Mouse (Mus musculus) hindbrain, postnatal 0 days (tissue): ENCODE data around the gene Nfkb1. TPM values are rescaled to one million over a fixed set of nuclear protein-coding genes. Genes with fewer than 3 reads are reported as not detected.

Experiments
- ATAC-seq: fragments of 200-750 bp; cut with Nextera tagmentation; 2 replicates; pipeline ENCODE4 v1.8.0; 2017; ENCODE audit warnings: mild to moderate bottlenecking, moderate TSS enrichment, moderate library complexity
- DNase-seq: peaks from one replicate; pipeline ENCODE4 v3.0.0-alpha.2; 2015; ENCODE audit warnings: low spot score
- H3K27ac ChIP-seq: fragments of 300-500 bp; sonication (generic); 2 replicates; pipeline ENCODE4 v1.5.1; 2014; ENCODE audit warnings: mild to moderate bottlenecking
- H3K27me3 ChIP-seq: fragments of 300-500 bp; sonication (generic); 2 replicates; pipeline ENCODE4 v1.6.1; 2014; ENCODE audit warnings: low read length, mixed read lengths; ENCODE audit not compliant: insufficient read depth
- H3K36me3 ChIP-seq: fragments of 300-500 bp; sonication (generic); 2 replicates; pipeline ENCODE4 v1.6.1; 2014; ENCODE audit warnings: low read length, mixed read lengths; ENCODE audit not compliant: insufficient read depth
- H3K4me1 ChIP-seq: fragments of 300-500 bp; sonication (generic); 2 replicates; pipeline ENCODE4 v1.6.1; 2014; ENCODE audit warnings: antibody characterized with exemption, low read length, mixed read lengths; ENCODE audit not compliant: insufficient read depth
- H3K4me2 ChIP-seq: fragments of 300-500 bp; sonication (generic); 2 replicates; pipeline ENCODE4 v1.6.1; 2014; ENCODE audit warnings: low read depth, mild to moderate bottlenecking, low read length, moderate library complexity, mixed read lengths
- H3K4me3 ChIP-seq: fragments of 300-500 bp; sonication (generic); 2 replicates; pipeline ENCODE4 v1.5.1; 2014; ENCODE audit warnings: low read length
- H3K9ac ChIP-seq: fragments of 300-500 bp; sonication (generic); replicated peaks from 2 replicates; pipeline ENCODE4 v1.6.1; 2014; ENCODE audit warnings: mild to moderate bottlenecking, low read length, moderate library complexity, mixed read lengths
- H3K9me3 ChIP-seq: fragments of 300-500 bp; sonication (generic); 2 replicates; pipeline ENCODE4 v1.6.1; 2016; ENCODE audit warnings: low read length, mixed read lengths
- CTCF ChIP-seq: IDR thresholded peaks from 2 replicates; pipeline ENCODE4 v1.5.1; 2016; ENCODE audit warnings: antibody characterized with exemption, control low read depth, low read depth
- WGBS: fragments of 180-500 bp; shearing (Covaris S2); extraction: QIAGEN DNeasy Blood & Tissue Kit; methylation state at CpG from one replicate; pipeline ENCODE4 v1.1.7; 2014; 5-methylcytosine and 5-hydroxymethylcytosine counted together
- polyA plus RNA-seq: library from polyadenylated mRNA; unstranded; fragments of >200 nt; fragmentation: Nextera tagmentation; extraction: Ambion mirVana; gene quantifications from 2 replicates; pipeline ENCODE4 v1.2.1, GENCODE M21; 2015
- total RNA-seq: library from RNA; depleted of rRNA; stranded (reverse); fragments of >200 nt; gene quantifications from 2 replicates; pipeline ENCODE4 v1.2.3, GENCODE M21; 2014; rRNA removed

Gene Nfkb1
- total RNA-seq: 21.9 and 40.1 TPM in 2 replicates
- polyA plus RNA-seq: 5.0 and 5.1 TPM in 2 replicates

DNA sequence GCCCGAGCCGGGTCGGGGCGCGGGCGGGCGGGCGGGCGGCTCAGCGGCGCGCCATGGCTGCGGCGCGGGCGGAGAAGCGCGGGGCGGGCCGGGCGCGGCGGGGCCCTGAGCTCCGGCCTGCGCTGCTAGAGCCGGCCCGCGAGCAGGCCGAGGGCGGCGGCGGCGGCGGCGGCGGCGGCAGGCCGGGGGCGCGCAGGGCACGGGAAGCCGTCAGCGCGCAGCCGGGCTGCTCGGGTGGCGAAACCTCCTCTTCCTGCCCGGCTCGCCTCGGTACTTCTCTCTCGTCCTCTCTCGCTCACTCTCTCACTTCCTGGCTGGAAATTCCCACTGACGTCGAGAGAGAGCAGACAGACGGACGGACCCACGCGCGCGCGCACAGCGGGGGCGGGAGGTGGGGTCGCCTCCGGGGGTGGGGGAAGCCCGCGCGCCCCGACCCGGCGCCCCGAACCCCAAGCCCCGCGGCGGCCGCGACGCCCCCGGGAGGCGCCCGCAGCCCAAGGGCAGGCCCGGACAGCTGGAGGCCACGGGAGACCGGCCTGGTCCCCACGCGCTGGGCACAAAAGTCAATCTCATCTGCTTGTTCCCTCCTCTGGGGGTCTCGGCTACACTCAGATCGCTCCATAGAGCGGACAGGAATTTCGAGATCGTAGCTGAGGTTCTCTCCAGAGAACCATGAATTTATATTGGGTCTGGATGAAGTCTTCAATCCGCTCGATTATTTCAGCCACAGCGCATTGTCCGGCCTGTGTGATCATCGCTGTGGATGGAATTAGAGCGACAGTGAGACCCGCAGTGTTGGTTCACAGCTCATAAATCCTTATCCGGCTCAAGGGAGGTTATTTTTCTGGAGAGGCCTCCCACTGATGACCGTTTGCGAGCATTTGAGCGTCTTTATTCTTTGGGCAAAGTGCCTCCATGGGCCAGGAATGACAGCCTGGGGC is at the start of gene Nfkb1:
Gene Nfkb1 (minus strand): TSS at position 357 of the 941 bp plus-strand sequence.
- peak within 1 kb of the TSS; percentile 72 for H3K4me2 ChIP-seq
- TF ChIP-seq CTCF: no peak
- peak; percentile 70 for DNase-seq
- ATAC-seq: peak; percentile 86
- WGBS: under 1% methylated on average over 40 of the region's 102 CpGs
- peak within 1 kb of the TSS; percentile 59 for H3K4me3 ChIP-seq
- no peaks in the 10 kb centered on the region for H3K27me3 ChIP-seq
- H3K9ac ChIP-seq: peak within 1 kb of the TSS; percentile 83
- no peaks in the 10 kb centered on the region for H3K9me3 ChIP-seq
- peaks cover 18% of the 10 kb centered on the region for H3K4me1 ChIP-seq
- H3K36me3 ChIP-seq: no peaks in the 10 kb centered on the region
- H3K27ac ChIP-seq: peak within 1 kb of the TSS; percentile 95

DNA sequence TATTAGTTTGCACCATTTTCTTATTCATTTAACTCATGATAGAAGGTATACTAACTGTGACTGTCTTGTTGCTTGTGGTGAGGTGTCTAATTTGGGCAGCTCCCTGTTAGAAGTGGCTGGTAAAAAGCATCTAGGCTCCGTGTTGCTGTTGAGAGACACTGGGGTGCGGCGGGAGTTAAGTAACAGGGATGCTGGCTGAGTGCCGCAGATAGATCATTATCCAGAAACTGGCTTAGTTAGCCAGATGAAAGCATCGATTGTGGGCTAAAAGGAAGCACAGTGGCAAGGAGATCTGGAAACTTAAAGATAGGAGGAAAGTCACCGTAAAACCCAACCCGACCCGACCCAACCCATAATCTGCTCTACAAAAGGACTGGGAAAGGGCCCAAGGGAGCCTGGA is 49.4 kb upstream of the Nfkb1 start:
- H3K27me3 ChIP-seq: no peaks in the 10 kb centered on the region
- 77% methylated on average over 8 of the region's 8 CpGs for WGBS
- H3K27ac ChIP-seq: no peak overlapping the region
- TF ChIP-seq CTCF: no peak
- no peaks in the 10 kb centered on the region for H3K9me3 ChIP-seq
- no peaks in the 10 kb centered on the region for H3K4me1 ChIP-seq
- no peak overlapping the region for H3K4me3 ChIP-seq
- DNase-seq (no peak), ATAC-seq (no peak)
- no peaks in the 10 kb centered on the region for H3K36me3 ChIP-seq
- no peak overlapping the region for H3K4me2 ChIP-seq
- H3K9ac ChIP-seq: no peak overlapping the region

DNA sequence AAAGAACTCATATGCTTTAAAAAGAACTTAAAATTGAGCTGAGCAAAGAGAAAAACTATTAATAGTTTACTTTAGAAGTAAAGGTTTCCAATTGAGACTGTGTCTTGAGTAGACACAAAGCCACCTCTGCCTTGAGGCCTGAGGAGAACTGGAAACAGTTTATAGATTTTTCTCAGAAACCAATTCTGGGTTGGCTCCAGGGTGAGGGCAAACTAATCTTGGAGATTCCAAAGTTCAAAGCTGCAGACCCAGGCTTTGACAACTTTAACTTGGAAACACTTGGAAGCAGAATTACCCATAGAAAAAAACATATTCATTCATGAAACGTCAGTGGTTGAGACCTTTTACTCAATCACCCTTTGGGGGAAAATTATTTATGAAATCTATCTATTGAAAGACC is 43.4 kb upstream of the Nfkb1 start:
- 66% methylated on average over 1 of the region's 1 CpGs for WGBS
- no peak for ATAC-seq

DNA sequence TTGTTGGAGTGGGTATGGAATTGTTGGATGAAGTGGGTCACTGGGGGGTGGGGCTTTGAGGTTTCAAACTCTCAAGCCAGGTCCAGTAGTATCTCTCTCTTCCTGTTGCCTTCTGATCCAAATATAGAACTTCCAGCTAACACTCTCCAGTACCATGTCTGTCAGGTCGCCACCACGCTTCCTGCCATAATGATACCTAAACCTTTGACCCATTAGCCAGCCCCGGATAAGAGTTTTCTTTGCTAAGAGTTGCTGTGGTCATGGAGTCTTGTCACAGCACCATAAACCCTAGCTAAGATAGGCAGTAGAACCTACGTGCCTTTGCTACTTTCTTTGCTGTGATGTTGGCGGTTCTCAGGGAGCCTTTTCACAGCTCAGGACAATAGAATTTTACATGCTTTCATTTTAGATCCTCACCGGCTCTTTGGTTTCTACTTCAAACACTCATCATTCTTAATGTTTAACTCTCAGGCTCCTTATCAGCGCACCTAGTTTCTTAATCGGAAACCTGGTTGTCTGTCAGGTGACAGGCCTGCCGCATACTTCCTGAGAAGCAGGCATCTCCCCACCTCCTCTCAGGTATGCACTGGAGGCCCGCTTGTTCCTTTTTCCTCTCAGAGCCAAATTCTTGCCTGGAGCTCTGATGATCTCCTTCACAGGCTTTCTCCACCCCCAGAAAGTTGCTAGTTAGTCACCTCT is 41.5 kb upstream of the Nfkb1 start:
- no peak overlapping the region for H3K9ac ChIP-seq
- no peaks in the 10 kb centered on the region for H3K9me3 ChIP-seq
- ATAC-seq (no peak), DNase-seq (no peak)
- H3K27ac ChIP-seq: no peak overlapping the region
- no peaks in the 10 kb centered on the region for H3K27me3 ChIP-seq
- no peak overlapping the region for H3K4me2 ChIP-seq
- no peaks in the 10 kb centered on the region for H3K4me1 ChIP-seq
- no peak overlapping the region for H3K4me3 ChIP-seq
- no peak for TF ChIP-seq CTCF
- WGBS: 88% methylated on average over 10 of the region's 10 CpGs
- H3K36me3 ChIP-seq: no peaks in the 10 kb centered on the region

More for the DNA sequence above, 43.4 kb upstream of the Nfkb1 start:
- DNase-seq: no peak
- H3K27ac ChIP-seq: no peak overlapping the region
- H3K9me3 ChIP-seq: no peaks in the 10 kb centered on the region
- no peak overlapping the region for H3K4me2 ChIP-seq
- no peaks in the 10 kb centered on the region for H3K27me3 ChIP-seq
- H3K4me3 ChIP-seq: no peak overlapping the region
- TF ChIP-seq CTCF: no peak
- no peaks in the 10 kb centered on the region for H3K36me3 ChIP-seq
- H3K9ac ChIP-seq: no peak overlapping the region
- H3K4me1 ChIP-seq: no peaks in the 10 kb centered on the region

DNA sequence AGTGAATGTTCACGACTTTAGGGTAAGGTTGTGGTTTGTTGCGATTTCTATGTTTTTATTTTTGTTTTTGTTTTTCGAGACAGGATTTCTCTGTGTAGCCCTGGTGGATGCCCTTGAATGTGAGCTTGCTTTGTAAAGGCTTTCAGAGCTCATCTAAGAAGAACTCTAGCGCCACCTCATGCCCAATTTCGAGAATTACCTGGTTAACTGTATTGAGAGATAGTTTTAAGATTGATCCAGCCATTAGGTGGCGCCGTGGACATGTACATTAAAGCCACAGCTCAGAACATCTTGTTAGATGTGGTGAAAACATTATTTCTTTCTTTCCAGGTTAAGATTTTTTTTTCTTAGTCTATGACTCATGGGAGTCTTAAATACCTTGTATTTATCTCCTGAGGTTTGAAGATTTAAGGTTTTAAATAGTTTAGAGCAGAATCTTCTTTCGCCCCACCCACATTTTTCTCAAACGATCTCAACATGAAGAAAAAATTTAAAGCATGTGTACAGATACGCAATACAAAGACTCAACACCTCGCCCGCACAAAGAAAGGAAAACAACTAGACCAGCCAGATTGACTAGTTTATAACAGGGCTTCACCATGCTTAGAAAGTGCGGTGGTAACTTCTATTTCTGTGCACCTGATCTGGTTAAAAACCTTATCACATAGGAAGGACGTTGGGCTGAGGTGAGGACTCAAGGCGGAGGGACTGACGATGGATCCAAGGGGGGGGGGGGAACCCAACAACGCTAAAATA is 40.1 kb upstream of the Nfkb1 start:
- peak; percentile 99 for DNase-seq
- TF ChIP-seq CTCF: peak; percentile 97
- ATAC-seq: peak; percentile 85
- H3K9ac ChIP-seq: no peak overlapping the region
- no peaks in the 10 kb centered on the region for H3K4me1 ChIP-seq
- no peaks in the 10 kb centered on the region for H3K9me3 ChIP-seq
- no peak overlapping the region for H3K27ac ChIP-seq
- peak overlapping the region; percentile 33; the same call in 1 of the 2 replicates for H3K4me2 ChIP-seq
- no peak overlapping the region for H3K4me3 ChIP-seq
- 38% methylated on average over 17 of the region's 17 CpGs for WGBS
- no peaks in the 10 kb centered on the region for H3K27me3 ChIP-seq
- no peaks in the 10 kb centered on the region for H3K36me3 ChIP-seq

DNA sequence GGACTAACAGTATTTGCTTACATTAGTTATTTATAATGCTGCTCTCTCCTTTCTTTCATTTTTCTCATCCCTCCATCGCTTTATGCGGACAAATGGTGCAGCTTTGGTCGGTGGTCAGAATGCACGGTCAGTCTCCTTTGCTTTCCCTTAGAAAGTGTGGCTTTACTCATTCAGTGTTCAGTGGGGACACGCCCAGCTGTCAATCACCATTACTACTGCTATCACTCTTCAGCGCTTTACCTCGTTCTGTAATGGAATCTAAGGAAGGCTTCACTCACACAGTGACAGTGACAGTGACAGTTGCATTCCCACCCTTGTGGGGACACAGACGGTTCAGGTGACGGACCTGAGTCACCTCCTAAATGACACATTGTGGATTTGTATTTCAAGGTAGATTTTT is 39.4 kb upstream of the Nfkb1 start:
- Histone ChIP-seq H3K27me3 (no peaks in the 10 kb centered on the region), H3K4me1 (no peaks in the 10 kb centered on the region), H3K4me3 (no peak overlapping the region), H3K4me2 (peak overlapping the region; percentile 33), H3K9me3 (no peaks in the 10 kb centered on the region), H3K36me3 (no peaks in the 10 kb centered on the region), H3K9ac (no peak overlapping the region), H3K27ac (no peak overlapping the region)
- TF ChIP-seq CTCF: no peak
- DNase-seq (peak; percentile 32), ATAC-seq (peak; percentile 55)
- 51% methylated on average over 9 of the region's 9 CpGs for WGBS
